Mouse (Mus musculus): ENCODE data around the gene Wnt10a.
A peak's percentile ranks its signal among the peaks of the same experiment; 100 is the strongest.
"Not testable (repeated sequence)": the region's sequence is repeated elsewhere in the genome, so short reads cannot be mapped to it uniquely, and the experiment has no call there.

Gene Wnt10a

GRCm38 (mm10) chr1:74814931-74815647, 23.8 kb downstream of the Wnt10a start:
- no peak for DNase-seq (ENCODE audit: low read depth, low spot score)

DNA sequence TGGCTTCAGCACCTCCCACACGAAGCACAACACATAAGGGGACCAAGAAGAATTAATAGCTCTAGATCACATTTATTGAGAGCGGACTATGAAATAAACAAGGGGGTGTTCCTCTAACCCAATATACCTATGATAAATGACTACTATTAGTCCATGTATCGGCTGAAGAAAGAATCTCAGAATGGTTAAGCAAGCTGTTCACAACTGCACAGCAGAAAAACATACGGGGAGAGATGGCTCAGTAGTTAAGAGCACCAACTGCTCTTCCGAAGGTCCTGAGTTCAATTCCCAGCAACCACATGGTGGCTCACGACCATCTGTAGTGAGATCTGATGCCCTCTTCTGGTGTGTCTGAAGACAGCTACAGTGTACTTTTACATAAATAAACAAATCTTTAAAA, 24.6 kb downstream of the Wnt10a start:
- DNase-seq (ENCODE audit: low read depth, low spot score), result not testable (repeated sequence)

GRCm38 (mm10) chr1:74816612-74817199, 25.4 kb downstream of the Wnt10a start:
- DNase-seq (ENCODE audit: low read depth, low spot score), result peak; percentile 93

- no peak for DNase-seq (ENCODE audit: low read depth, low spot score)
Observed at GRCm38 (mm10) chr1:74817219-74817618, 25.9 kb downstream of the Wnt10a start.

DNA sequence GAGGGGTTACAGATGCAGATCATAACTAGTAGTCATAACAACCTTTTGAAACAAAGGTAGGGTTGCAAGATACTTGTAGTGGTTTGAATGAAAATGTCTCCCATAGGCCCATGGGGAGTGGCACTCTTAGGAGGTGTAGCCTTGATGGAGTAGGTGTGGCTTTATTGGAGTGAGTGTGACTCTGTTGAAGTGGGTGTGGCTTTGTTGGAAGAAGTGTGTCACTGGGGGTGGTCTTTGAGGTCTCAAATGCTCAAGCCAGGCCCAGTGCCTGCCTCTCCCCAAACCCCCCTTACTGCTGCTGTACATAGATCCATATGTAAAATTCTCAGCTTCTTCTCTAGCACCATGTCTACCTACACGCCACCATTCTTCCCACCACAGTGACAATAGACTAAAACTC, 27.2 kb downstream of the Wnt10a start:
- no peak for DNase-seq (ENCODE audit: low read depth, low spot score)

DNA sequence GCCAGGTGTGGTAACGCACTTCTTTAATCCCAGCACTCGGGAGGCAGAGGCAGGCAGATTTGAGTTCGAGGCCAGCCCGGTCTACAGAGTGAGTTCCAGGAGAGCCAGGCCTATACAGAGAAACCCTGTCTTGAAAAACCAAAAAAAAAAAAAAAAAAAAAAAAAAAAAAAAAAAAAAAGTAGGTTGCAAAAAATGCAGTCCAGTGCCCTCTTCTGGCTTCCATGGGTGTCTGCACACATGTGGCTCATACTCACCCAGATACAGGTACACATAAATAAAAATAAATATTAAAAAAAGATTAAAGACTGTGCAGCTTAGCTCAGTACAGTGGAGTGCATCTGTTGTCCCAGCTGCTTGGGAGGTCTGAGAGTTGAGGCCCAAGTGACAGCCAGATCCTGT, 32.3 kb downstream of the Wnt10a start:
- DNase-seq (ENCODE audit: low read depth, low spot score), result not testable (repeated sequence)

- no peak for DNase-seq (ENCODE audit: low read depth, low spot score)
Observed at GRCm38 (mm10) chr1:74824518-74825302, 33.4 kb downstream of the Wnt10a start.

- no peak for DNase-seq (ENCODE audit: low read depth, low spot score)
Observed at GRCm38 (mm10) chr1:74830061-74830460, 38.7 kb downstream of the Wnt10a start.

DNA sequence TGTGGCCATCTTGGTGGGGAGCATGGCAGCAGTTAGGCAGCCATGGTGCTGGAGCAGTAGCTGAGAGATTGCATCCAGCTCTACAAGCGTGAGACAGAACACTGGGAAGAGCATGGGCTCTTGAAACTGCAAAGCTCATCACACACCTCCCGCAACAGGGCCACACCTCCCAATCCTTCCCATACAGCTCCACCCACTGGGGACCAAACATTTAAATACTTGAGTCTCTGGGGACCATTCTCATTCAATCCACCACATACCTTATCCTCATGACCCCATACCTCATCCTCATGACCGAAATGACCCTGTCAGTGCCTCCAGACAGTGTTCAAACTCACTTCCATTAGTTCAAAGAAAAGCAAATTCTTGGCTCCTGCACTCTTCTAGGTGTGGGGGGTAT, 41.9 kb downstream of the Wnt10a start:
- no peak for DNase-seq (ENCODE audit: low read depth, low spot score)

DNA sequence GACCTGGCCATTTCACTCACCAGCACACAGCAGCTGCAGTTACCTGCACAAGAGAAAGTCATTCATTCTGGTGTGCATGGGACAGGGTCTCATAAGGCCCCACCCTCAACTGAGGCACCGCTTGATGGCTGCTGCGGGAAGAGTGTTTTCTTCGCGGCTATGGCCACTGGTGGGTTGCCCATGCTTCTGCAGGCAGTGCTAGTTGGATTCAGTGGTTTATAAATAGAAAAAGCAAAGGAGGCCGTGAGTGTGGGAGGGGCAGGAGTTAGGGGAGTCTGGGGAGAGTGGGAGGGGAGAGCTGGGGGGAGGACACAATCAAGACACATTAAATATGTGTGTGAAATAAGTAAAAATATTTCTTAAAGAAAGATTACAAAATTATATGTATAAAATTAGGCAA, 51.8 kb downstream of the Wnt10a start:
- no peak for DNase-seq (ENCODE audit: low read depth, low spot score)

GRCm38 (mm10) chr1:74846341-74846740, 55.0 kb downstream of the Wnt10a start:
- DNase-seq (ENCODE audit: low read depth, low spot score), result no peak

- DNase-seq (ENCODE audit: low read depth, low spot score), result no peak
Observed at GRCm38 (mm10) chr1:74848946-74849345, 57.6 kb downstream of the Wnt10a start.

- no peak for DNase-seq (ENCODE audit: low read depth, low spot score)
Observed at GRCm38 (mm10) chr1:74850251-74850650, 58.9 kb downstream of the Wnt10a start.

GRCm38 (mm10) chr1:74851001-74851775, 59.9 kb downstream of the Wnt10a start:
- DNase-seq (ENCODE audit: low read depth, low spot score), result no peak
